Mouse (Mus musculus): ENCODE measurements at regions not wholly inside any gene's neighbourhood (a gene's known extent, or its start where the extent isn't known, plus 50 kb on each side); places are given as distances from the start of the nearest gene placed in this dataset.

DNA sequence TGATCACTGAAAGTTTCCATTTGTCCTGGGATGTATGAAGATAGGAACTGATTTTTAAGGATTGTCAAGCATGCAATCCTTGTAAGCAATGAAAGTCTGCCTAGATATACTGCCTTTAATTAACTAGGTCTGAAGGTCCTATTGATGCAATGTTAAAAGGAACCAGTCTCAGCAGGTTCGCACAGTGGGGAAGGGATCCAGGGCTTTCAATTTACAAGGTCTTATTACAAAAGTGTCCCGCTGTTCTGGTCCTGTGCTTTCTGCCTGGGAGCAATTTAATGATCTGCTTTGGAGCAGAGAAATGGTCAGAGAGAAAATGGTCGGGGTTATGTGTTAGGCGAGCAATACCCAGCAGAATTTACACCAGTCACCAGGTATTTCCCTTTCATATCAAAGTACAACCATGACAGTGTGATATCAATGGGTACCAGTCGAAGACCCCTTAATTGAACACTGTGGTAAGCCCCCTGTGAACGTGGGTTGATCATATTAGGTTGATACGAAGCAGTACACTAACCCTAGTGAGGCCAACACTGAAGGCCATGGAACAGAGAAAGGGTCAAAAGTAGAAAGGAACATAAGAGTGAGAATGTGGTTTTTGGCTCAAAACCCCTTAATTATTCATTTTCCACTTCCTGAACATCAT, 778.5 kb downstream of the Kcnj2 start:
- TF ChIP-seq CTCF (IDR thresholded peaks at IDR 0.05; ENCODE audit: low read depth), result no peak
- no peak for TF ChIP-seq EP300 (IDR thresholded peaks at IDR 0.05; ENCODE audit: low read depth)

All from liver, embryonic 14.5 days (tissue).